Comparison of ENCODE assay signal across 8 mouse cellular contexts in the genomic region with DNA sequence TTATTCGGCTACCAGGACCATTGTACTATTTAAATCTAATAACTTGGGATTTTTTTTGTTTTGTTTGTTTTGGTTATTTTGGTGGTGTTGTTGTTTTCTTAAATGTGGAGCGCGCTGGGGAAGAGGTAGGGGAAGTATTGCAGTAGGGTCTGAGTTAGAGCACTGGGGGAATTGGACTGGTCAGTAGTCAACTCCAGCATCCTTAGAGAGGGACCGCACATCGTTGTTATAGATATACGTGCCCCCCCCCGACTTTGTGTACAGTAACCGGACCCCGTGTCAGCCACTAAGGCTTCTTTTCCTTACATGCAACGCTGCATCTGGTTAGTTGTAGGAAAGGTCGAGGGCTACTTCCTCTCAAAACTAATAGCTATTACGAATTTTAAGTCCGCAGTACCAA.
DNase-seq lines count a peak whose midpoint lies in the region; ATAC-seq lines count a peak whose summit lies in the region.

No protein-coding gene starts in this region.

- peak overlapping the region; percentile 73 for H3K4me2 ChIP-seq in heart, embryonic 12.5 days
- H3K4me2 ChIP-seq in hindbrain, embryonic 14.5 days (replicated peaks) = peak overlapping the region; percentile 91
- peak overlapping the region; percentile 99 for H3K4me2 ChIP-seq in midbrain, embryonic 14.5 days (ENCODE audit: low read length)

- no peak for ATAC-seq in heart, embryonic 12.5 days (ENCODE audit: insufficient number of reproducible peaks, low FRiP score)
- ATAC-seq in hindbrain, embryonic 14.5 days (ENCODE audit: low FRiP score) = no peak
- no peak for ATAC-seq in midbrain, embryonic 14.5 days (ENCODE audit: low FRiP score, low TSS enrichment)

- no peaks in the 10 kb centered on the region for H3K27me3 ChIP-seq in heart, embryonic 12.5 days (replicated peaks)
- H3K27me3 ChIP-seq in embryonic facial prominence, embryonic 10.5 days (replicated peaks; ENCODE audit: low read depth, poor library complexity, severe bottlenecking) = peaks cover 47% of the 10 kb centered on the region
- 0 out of 2 replicates have a peak, but pooled peaks cover 3% of the 10 kb centered on the region for H3K27me3 ChIP-seq in hindbrain, embryonic 14.5 days (ENCODE audit: control insufficient read depth, insufficient read depth, low read length)
- no peaks in the 10 kb centered on the region; the same call in 1 of the 2 replicates for H3K27me3 ChIP-seq in midbrain, embryonic 14.5 days (ENCODE audit: control insufficient read depth, insufficient read depth, low read length)

- peak overlapping the region; percentile 95 for H3K27ac ChIP-seq in heart, embryonic 12.5 days (ENCODE audit: poor library complexity, severe bottlenecking)
- peak overlapping the region; percentile 92 for H3K27ac ChIP-seq in embryonic facial prominence, embryonic 10.5 days (replicated peaks)
- peak overlapping the region; percentile 95 for H3K27ac ChIP-seq in hindbrain, embryonic 14.5 days
- H3K27ac ChIP-seq in midbrain, embryonic 14.5 days (replicated peaks; ENCODE audit: low read depth, low read length) = peak overlapping the region; percentile 89

- peaks cover 62% of the 10 kb centered on the region for H3K4me1 ChIP-seq in heart, embryonic 12.5 days (replicated peaks)
- H3K4me1 ChIP-seq in embryonic facial prominence, embryonic 10.5 days = peaks cover 30% of the 10 kb centered on the region
- peaks cover 24% of the 10 kb centered on the region; the same call in 1 of the 2 replicates for H3K4me1 ChIP-seq in hindbrain, embryonic 14.5 days (replicated peaks; ENCODE audit: control insufficient read depth, insufficient read depth, low read length)
- peaks cover 19% of the 10 kb centered on the region; the same call in 1 of the 2 replicates for H3K4me1 ChIP-seq in midbrain, embryonic 14.5 days (ENCODE audit: control insufficient read depth, insufficient read depth, low read length)

- no peak for DNase-seq in heart, postnatal 14 days
- DNase-seq in embryonic facial prominence, embryonic 10.5 days (ENCODE audit: low spot score) = no peak
- DNase-seq in hindbrain, embryonic 14.5 days (ENCODE audit: low spot score) = no peak
- DNase-seq in midbrain, embryonic 14.5 days = no peak
- no peak for DNase-seq in urinary bladder, adult 18-20 months (ENCODE audit: low spot score in 2 of 2)
- no peak for DNase-seq in urinary bladder, postnatal 36 days (ENCODE audit: low spot score in 2 of 2)
- DNase-seq in urinary bladder, postnatal 4 days (ENCODE audit: low spot score in 2 of 2) = no peak

- intact Hi-C loops in heart, postnatal 14 days (cut with DNase I) = loop anchor here (2.0 to 5.0 kb wide), 4 partner anchors 41 to 510 kb away; no protein-coding TSS in a partner anchor

- peak overlapping the region; percentile 87 for H3K4me3 ChIP-seq in heart, embryonic 12.5 days
- H3K4me3 ChIP-seq in embryonic facial prominence, embryonic 10.5 days = peak overlapping the region; percentile 83
- peak overlapping the region; percentile 82 for H3K4me3 ChIP-seq in hindbrain, embryonic 14.5 days (replicated peaks; ENCODE audit: low read length)
- H3K4me3 ChIP-seq in midbrain, embryonic 14.5 days (replicated peaks; ENCODE audit: low read depth, low read length) = peak overlapping the region; percentile 70

- H3K9ac ChIP-seq in heart, embryonic 12.5 days = peak overlapping the region; percentile 96
- peak overlapping the region; percentile 89 for H3K9ac ChIP-seq in hindbrain, embryonic 14.5 days
- H3K9ac ChIP-seq in midbrain, embryonic 14.5 days (replicated peaks; ENCODE audit: low read length) = peak overlapping the region; percentile 74

- no peaks in the 10 kb centered on the region for H3K9me3 ChIP-seq in heart, embryonic 12.5 days (replicated peaks)
- no peaks in the 10 kb centered on the region for H3K9me3 ChIP-seq in embryonic facial prominence, embryonic 10.5 days
- H3K9me3 ChIP-seq in hindbrain, embryonic 14.5 days (ENCODE audit: control insufficient read depth, low read length) = no peaks in the 10 kb centered on the region
- H3K9me3 ChIP-seq in midbrain, embryonic 14.5 days (ENCODE audit: control insufficient read depth, low read length) = no peaks in the 10 kb centered on the region

- H3K36me3 ChIP-seq in heart, embryonic 12.5 days = no peaks in the 10 kb centered on the region
- no peaks in the 10 kb centered on the region for H3K36me3 ChIP-seq in embryonic facial prominence, embryonic 10.5 days (replicated peaks)
- H3K36me3 ChIP-seq in hindbrain, embryonic 14.5 days (replicated peaks; ENCODE audit: control insufficient read depth, insufficient read depth) = no peaks in the 10 kb centered on the region
- H3K36me3 ChIP-seq in midbrain, embryonic 14.5 days (ENCODE audit: control insufficient read depth, insufficient read depth, low read length) = no peaks in the 10 kb centered on the region

- WGBS in heart, embryonic 12.5 days = 10% methylated on average over 13 of the region's 13 CpGs
- WGBS in embryonic facial prominence, embryonic 10.5 days = 16% methylated on average over 13 of the region's 13 CpGs
- 15% methylated on average over 13 of the region's 13 CpGs for WGBS in hindbrain, embryonic 14.5 days
- 24% methylated on average over 13 of the region's 13 CpGs for WGBS in midbrain, embryonic 14.5 days
